Mouse (Mus musculus): Measurements from ENCODE around the gene Tymp. TPM values are rescaled to one million over a fixed set of nuclear protein-coding genes. Genes with fewer than 3 reads are reported as not detected.

Tymp gene
- polyA plus RNA-seq (2012): 1.4 and 1.6 TPM in 2 replicates

GRCm38 (mm10) chr15:89376957-89377356 lies at the start of gene Tymp:
Gene Tymp, minus strand, starts transcription at chr15:89377039.

GRCm38 (mm10) chr15:89425711-89426121 lies 48.9 kb upstream of the Tymp start, which contains the start of gene Cpt1b:
Gene Cpt1b, minus strand, starts transcription at chr15:89425863.

GRCm38 (mm10) chr15:89410118-89410517 lies 33.3 kb upstream of the Tymp start, which contains the start of gene Syce3:
Gene Syce3, minus strand, starts transcription at chr15:89410503.

GRCm38 (mm10) chr15:89384617-89385016 lies 7.8 kb upstream of the Tymp start, which contains the start of gene Klhdc7b:
Gene Klhdc7b, plus strand, starts transcription at chr15:89384917.

DNA sequence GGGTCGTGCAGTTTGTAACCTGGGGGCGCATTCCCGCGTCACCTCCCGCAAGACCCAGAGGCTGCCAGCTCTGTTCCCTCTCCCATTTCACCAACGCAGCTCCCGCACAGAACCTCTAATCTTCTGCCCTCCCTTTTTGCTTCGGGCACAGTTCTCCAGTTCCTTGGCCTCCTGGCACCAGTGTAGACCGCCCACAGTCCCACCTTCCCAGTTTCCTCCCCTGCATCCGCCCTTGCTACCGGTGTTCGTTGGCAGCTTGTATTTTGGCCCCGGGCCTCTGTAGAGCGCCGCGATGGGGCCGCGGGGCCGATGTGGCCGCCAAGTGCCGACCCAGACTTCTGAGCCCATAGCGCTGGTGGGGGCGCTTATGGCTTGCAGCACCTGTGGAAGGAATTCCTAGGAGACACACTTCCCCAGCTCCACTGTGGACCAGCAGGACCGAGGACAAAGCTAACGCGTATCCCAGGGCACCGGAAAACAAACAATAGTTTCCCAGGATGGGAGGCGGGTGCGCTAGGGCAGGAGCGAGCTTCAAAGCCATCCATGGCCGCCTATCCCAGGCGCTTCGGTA lies 2.1 kb upstream of the Tymp start, which contains the start of gene Odf3b:
Gene Odf3b (minus strand): TSS at position 452 of the 571 bp plus-strand sequence.

GRCm38 (mm10) chr15:89373762-89374248 lies 3.0 kb downstream of the Tymp start, which contains the start of gene Sco2:
Gene Sco2, minus strand, starts transcription at chr15:89373846.

GRCm38 (mm10) chr15:89355241-89356187 lies 21.3 kb downstream of the Tymp start, which contains the start of the genes Lmf2 and Ncaph2:
Gene Lmf2, minus strand, starts transcription at chr15:89355659.
Gene Ncaph2, plus strand, starts transcription at chr15:89355719.

DNA sequence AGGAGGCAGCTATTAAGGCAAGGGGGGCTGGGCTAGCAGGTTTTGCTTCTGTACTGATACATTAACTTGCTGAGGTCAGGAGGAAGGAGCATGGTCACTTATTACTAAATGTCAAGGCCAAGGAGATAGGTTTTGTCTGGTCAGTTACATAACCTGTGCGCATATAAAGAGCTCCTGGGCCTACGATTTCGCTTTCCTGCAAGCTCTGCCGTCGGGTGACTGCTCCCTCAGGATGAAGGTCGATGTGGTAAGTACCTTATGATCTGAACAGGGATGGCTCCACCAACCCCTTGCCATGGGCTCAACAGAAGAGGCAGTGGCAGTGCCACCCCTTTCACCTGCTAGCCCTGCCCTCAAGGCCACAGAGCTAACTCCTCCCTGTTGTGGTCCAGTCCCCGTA lies 42.6 kb downstream of the Tymp start, which contains the start of gene Miox:
Gene Miox (plus strand): TSS at position 128 of the 400 bp plus-strand sequence.

DNA sequence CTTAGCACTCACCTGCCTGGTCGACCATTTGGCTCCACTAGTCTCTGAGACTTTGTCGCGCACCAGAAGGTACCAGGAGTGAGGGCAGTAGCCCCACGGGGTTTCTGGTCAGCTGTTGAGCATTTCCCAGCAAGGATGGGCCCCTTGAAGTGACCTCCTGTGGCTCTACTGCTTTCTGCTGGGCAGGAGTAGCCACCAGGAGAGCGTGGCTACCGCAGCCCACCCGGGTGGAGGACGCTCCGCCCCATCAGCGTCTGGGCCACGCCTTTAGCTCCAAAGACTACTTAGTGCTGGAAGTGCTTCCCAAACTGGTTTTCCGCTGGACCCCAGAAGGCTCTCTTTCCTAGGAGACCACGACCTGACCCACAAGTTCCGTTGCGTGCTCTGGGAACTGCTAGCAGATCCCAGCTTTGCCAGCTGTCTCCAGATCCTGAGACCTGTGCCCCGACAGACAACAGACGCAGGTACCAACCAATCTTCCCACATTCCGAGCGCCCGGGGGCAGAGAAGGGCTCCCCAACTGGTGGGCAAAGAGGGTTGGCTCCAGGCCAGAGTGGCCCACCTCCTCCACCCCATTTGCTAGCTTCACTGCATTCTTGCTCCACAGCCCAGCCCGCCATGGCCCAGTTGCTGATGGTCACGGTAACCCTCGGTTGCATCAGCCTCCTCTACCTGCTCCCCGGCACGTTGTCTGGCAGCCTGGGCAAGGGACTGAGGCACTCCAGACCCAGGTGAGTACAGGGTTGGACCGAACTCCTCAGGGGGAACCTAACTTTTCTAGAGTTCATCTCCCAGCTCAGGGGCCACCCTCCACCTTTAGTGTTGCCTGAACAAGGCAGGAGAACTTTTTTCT lies 53.9 kb downstream of the Tymp start, which contains the start of gene Adm2:
Gene Adm2 (plus strand): TSS at position 51 of the 853 bp plus-strand sequence.

Other genes with a start within 250 kb of the Tymp start
- 16.0 and 20.5 TPM in 2 replicates for gene Hdac10, start 248.3 kb downstream of the Tymp start, polyA plus RNA-seq (2012)
- 0.10 TPM in 1 of 2 replicates, not detected in the other for gene Mapk12, start 236.3 kb downstream of the Tymp start, polyA plus RNA-seq (2012)
- 0.28 and 0.48 TPM in 2 replicates for gene Mapk11, start 227.4 kb downstream of the Tymp start, polyA plus RNA-seq (2012)
- 38.5 and 40.7 TPM in 2 replicates for gene Plxnb2, start 196.3 kb downstream of the Tymp start, polyA plus RNA-seq (2012)
- gene Dennd6b, start 180.5 kb downstream of the Tymp start, polyA plus RNA-seq (2012): 10.1 and 11.8 TPM in 2 replicates
- 47.6 and 60.3 TPM in 2 replicates for gene Ppp6r2, start 165.5 kb downstream of the Tymp start, polyA plus RNA-seq (2012)
- gene Sbf1, start 61.7 kb downstream of the Tymp start, polyA plus RNA-seq (2012): 172 and 230 TPM in 2 replicates
- not detected in 2 replicates for gene Adm2, start 54.3 kb downstream of the Tymp start, polyA plus RNA-seq (2012)
- gene Miox, start 42.6 kb downstream of the Tymp start, polyA plus RNA-seq (2012): not detected in 2 replicates
- 139 and 151 TPM in 2 replicates for gene Lmf2, start 21.4 kb downstream of the Tymp start, polyA plus RNA-seq (2012)
- 63.0 and 78.6 TPM in 2 replicates for gene Ncaph2, start 21.3 kb downstream of the Tymp start, polyA plus RNA-seq (2012)
- gene Sco2, start 3.2 kb downstream of the Tymp start, polyA plus RNA-seq (2012): 75.8 and 81.4 TPM in 2 replicates
- gene Odf3b, start 2.2 kb upstream of the Tymp start, polyA plus RNA-seq (2012): 24.7 and 38.6 TPM in 2 replicates
- gene Klhdc7b, start 7.9 kb upstream of the Tymp start, polyA plus RNA-seq (2012): 0.06 and 0.18 TPM in 2 replicates
- not detected in 2 replicates for gene Syce3, start 33.5 kb upstream of the Tymp start, polyA plus RNA-seq (2012)
- 2.2 and 2.7 TPM in 2 replicates for gene Cpt1b, start 48.8 kb upstream of the Tymp start, polyA plus RNA-seq (2012)
- gene C730034F03Rik, start 52.5 kb upstream of the Tymp start, polyA plus RNA-seq (2012): 0.07 TPM in 1 of 2 replicates, not detected in the other
- gene Gm44502, start 52.7 kb upstream of the Tymp start, polyA plus RNA-seq (2012): 1.2 and 2.2 TPM in 2 replicates
- 157 and 209 TPM in 2 replicates for gene Chkb, start 52.9 kb upstream of the Tymp start, polyA plus RNA-seq (2012)
- 0.01 TPM in 1 of 2 replicates, not detected in the other for gene Mapk8ip2, start 76.9 kb upstream of the Tymp start, polyA plus RNA-seq (2012)
- 51.0 and 62.2 TPM in 2 replicates for gene Arsa, start 100.4 kb upstream of the Tymp start, polyA plus RNA-seq (2012)
- gene Shank3, start 122.6 kb upstream of the Tymp start, polyA plus RNA-seq (2012): 34.8 and 56.1 TPM in 2 replicates
- gene Acr, start 191.3 kb upstream of the Tymp start, polyA plus RNA-seq (2012): 0.15 and 0.39 TPM in 2 replicates
- gene Rabl2, start 214.9 kb upstream of the Tymp start, polyA plus RNA-seq (2012): 14.4 and 21.8 TPM in 2 replicates

Data from megakaryocyte-erythroid progenitor cell, adult 5 weeks (primary cell).